Mouse (Mus musculus) activated CD4-positive, CD25-positive, alpha-beta regulatory T cell, adult 4 months (primary cell): ENCODE data around the gene 6430548M08Rik. TPM values are rescaled to one million over a fixed set of nuclear protein-coding genes. Genes with fewer than 3 reads are reported as not detected.

Experiments used
- ATAC-seq: one replicate; pipeline ENCODE4 v1.8.0; 2017
- polyA plus RNA-seq, 2 experiments: library from polyadenylated mRNA; unstranded; fragments of 100-300 nt; shearing (Covaris generic); gene quantifications; one replicate each; pipeline ENCODE4 v1.2.1; 2017

6430548M08Rik gene
- polyA plus RNA-seq, 2 experiments from 2014 or later, result not detected

DNA sequence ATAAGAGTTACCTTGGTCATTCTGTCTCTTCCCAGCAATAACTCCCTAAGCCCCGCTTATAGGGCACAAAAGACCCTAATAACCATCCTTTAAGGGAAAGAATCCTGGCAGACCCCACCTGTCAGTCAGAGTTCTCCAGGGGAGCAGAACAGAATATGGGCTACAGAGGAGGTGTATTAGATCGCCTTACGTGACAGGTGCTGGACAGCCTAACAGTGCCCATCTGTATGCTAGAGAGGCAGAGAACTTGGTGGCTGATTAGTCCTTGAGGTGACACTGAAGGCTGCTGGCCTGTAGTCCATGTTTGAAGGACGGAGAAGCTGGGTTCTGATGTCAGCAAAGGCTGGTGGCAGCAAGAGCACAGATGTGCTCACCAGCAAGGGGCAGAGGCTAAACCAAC lies 3.0 kb upstream of the 6430548M08Rik start:
- no peak for ATAC-seq

DNA sequence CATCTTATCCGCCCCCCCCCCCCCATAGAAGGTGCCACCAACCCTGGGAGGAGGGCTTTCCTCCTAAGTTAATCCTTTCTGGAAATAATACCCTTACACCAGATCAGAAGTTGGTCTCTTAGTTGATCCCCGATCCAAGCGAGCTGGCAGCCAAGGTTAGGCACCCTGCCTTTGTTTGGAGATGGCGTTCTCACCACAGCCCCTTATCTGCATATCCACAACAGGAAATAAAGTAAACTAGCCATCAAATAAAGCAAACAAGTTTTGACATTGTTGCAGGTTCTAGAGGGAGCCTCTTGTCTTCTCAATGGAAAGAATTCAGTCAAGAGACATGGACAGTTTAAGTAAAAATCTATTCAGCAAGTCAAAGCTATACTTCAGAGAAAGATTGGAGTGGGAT lies 2.6 kb upstream of the 6430548M08Rik start:
- no peak for ATAC-seq

DNA sequence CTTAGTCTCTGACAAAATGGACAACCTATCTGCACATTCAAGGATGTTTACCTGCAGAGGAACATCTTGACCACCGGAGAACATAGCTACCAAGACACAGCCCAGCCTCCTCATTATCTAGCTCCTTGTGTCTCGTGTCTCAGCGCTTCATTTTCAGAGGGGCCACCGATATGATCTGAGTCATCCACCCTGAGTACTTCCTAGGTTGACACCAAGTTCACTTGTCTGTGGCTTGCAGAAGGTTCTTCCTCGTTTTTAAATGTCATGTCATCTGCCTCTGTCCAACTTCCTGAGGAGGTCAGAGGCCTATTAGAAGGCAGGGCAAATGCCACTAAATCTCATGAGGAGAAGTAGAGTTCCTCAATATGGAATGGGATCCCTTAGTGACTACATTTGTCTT lies 1.4 kb upstream of the 6430548M08Rik start:
- no peak for ATAC-seq

DNA sequence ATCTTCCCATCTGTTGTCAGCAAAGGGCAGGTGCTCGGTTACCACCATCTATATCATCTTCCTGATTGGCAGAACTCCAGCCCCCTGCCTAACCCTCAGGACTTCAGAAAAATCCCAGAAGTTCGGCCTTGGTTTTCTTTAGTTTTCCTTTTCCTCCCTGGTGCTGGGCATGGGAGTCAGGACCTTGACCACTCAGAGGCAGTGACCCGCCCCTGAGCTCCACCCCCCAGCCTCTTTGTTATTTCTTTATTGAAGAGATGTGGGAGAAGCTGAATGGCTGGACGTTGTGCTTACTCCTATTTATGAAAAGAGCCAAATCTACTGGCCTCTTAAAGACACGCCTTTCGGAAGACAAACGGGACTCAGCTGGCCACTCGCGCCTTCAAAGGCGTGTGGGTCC lies 646 bp upstream of the 6430548M08Rik start:
- ATAC-seq, result no peak

DNA sequence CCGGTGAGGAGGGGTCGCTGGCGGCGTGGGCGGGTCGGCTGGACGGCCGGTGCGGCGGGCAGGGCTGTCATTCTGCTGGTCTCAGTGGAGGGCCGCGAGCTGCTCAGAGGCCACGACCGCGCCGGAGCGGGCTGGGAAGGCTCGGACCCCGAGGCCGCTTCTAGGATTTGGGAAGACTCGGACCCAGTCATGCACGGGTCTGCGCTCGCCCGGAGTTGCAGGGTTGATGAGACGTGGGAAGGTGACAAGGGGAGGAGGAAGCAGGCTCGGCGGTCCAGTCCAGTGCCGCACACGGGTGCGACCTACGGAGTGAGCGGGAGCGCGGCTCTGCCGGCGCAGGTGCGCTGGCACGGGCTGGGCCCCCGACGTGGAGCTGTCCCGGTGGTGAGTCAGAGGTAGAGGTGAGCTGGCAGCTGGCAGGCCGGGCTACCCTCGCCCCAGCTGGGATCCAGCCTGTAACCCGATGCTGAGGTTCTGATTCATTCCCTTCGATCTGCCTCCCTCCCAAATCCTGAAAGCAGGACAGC lies 426 bp downstream of the 6430548M08Rik start:
- no peak for ATAC-seq

DNA sequence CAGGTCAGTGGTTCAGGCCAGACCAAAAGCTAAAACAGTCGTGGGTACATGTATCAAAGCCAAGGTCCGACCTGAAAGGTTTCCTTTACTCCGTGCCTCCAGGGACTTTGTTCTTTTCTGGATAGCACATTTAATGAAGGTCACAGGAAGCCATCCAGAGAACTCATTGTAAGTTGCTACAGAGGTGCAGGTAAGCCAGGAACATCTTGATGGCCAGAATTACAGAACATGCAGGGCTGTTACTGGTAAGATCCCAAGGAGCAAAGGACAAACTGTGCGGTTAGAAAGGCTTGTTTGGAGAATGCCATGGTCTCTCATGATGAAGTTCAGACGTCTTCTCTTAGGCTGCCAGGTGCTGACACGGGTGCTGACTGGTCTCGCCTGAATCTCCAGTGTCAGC lies 2.6 kb downstream of the 6430548M08Rik start:
- ATAC-seq, result no peak

DNA sequence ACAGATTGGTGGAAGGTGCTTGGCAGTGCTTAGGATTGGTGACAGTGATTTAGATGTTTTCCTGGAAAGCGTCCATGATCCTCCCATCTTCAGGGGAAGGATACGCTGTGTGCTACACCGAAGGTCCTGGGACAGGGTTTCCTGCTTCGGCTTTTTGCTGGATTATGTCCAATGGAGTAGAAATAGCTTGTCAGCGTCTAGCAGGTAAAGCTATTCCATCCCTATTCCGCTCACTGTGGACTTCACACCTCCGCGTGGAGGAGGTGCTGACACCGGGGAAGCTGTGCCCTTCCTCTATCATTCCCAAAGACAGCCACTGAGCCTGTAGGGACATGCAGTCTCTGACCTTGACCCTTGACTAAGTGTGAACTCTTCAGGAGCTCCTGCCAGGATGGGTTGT lies 4.2 kb downstream of the 6430548M08Rik start:
- ATAC-seq, result no peak

DNA sequence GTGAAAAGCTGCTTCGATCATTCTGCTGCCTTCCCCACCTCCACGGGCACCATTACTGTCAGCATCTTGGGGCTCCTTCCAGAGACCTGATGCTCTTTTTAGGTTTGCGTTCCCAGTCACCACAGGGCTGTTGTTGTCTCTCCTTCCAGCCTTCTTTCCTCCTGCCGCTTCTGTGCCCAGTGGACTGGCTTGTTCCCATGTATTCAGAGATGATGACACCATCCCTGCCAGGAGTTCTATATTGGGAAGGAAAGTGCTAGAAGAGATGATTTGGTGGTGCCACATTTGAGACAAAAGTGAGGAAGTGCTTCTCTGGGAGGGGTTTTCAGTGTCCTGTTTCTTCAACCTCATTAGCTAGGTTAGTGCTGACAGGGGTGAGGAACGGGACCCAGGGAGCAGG lies 4.9 kb downstream of the 6430548M08Rik start:
- ATAC-seq, result no peak

DNA sequence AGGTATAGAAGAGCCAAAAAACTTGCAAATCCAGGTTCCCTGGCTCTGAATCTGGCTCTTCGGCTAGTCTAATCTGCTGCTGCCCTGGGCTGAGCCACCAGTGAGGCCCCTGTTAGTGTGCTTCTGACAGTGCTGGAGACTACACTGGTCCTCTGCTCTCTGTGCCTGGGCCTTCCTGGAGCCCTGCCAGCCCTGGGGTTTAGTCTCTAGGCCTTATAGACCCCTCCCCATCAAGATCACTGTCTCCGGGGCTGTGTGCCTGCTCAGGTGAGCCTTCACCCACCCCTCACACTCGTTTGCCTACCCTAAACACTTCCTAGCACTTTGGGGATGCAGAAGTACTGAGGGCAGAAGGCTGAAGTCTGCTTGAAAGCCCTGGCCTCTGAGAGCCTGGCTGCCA lies 5.5 kb downstream of the 6430548M08Rik start:
- no peak for ATAC-seq

DNA sequence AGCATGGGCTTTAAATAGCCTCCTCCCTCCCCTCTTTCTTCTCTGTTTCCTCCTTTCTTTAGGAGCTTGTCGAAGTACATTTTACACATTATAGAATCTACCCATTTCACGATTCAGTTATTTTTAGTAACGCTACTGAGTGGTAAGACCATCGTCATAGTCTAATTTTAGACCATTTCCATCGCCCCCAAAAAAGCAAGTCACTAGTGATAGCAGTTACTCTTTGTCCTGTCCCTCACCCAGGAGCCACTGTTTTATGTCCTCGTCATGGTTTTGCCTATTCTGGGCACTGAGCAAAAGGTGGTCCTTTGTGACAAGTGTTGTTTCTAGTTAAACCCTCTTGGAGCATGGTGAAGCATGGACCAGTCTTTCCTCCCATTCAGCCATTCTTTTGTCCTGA lies 6.0 kb downstream of the 6430548M08Rik start:
- ATAC-seq, result no peak

DNA sequence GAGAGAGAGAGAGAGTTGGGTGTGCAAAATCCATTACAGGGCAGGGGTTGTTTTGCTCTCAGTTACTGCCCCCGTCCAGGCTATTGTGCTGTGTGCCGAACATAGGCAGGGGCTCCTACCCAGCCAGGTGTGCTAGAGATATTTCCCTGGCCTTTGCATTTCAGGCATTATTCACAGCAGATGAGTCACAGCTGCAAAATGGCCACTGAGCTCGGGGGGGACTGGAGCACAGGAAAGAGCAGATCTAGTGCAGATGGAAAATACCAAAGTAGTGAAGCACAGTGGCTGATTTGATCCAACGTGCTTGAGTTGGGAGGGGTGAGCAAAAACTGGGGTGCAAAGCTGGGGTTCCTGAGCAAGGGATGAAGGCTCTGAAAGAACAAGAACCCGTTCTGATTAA lies 7.0 kb downstream of the 6430548M08Rik start:
- no peak for ATAC-seq

DNA sequence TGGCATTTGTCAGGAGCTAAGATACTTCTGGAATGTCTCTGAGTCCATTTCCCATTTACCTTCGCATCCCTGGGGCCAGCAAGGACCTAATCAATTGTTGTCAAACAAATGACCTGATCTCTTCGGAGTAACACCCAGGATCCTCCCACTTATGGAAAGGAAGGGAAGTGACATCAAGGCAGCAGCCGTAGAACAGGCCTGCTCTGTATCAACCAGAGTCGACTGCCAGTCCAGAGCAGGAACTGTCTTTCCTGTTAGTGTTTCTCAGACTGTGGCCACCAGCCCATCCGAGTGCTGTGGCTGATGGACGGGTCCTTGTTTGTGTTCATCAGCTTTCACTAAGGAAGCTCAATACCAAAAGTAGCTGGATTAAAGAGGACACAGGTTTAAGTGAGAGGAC lies 10.3 kb downstream of the 6430548M08Rik start:
- ATAC-seq, result no peak

DNA sequence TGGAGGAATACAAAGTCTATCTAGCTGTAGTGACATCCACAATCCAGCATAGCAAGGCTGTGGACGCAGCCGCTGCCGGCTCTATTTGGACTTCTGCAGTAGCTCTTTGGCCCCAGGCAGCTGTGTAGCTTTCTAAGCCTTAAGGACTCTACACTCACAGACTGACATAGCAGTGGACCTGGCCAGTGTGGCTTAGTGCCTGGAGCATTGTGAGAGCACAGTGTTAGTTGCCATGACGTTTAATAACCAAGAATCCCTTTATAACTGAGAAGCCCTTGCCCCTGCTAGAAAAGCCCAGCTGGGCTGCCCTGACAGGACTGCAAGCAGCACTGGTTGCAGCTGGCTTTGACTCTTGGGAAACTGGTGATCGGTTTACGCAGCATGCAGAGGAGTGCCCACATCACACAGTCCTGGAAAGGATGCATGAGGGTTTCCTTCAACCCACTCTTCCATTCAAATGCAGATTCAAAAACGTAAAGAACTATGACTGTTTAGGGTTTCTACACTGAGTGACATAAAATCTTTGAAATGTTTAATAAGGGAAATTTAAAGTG lies 11.0 kb downstream of the 6430548M08Rik start:
- ATAC-seq, result no peak

DNA sequence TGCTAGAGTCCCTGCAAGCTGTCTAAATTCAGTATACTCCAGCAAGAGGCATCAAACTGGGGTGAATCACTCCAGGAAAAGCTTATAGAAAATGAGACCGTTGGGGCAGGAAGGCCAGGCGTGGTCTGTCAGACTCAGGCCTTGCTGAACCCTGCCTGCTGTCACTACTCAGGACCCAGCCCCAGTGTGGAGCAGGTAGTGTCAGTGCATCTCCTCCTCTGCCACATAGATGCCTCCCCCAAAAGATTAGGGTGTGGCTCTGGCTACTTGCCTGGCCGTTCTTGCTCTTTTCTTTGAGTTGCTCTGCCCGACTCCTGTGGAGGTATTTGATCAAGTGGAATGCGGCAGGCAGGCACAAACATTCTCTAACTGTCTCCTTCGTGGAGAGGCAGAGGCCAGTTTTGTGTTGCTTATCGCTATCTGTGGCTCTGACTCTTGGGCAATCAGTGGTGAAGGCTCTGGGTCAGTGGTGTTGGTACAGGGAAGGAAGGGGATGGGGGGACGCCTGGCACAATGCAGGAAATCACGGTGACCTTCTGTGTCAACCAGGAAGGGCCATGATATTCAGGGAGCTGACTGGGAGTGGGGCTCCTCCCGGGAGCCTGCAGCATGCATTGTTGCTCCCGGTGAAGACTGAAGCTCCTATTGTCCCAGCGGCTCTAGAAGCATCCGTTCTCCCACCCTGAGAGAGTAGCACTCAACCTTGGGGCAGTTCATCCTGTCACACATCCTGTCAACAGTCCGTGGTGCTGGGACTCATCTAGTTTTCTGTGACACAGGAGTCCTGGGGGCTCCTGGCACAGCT lies 12.6 kb downstream of the 6430548M08Rik start:
- no peak for ATAC-seq

DNA sequence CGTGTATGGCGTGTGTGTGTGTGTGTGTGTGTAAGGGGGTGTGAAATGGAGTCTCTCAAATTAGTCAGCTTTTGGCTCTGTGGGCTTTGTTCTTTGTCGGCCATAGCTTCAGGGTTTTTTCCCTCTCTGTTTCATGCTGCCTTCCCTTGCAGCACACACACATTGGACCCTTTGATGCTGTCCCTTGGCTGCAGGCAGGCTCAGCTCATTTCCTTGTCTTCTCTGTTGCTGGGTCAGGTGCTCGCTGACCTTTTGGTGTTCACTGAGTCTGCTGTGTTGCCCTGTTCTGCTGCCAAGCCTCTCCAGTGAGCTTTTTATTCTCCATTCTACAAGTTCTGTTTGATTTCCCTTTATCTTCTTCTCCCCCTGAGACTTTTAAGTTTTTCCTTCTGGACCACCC lies 15.6 kb downstream of the 6430548M08Rik start:
- no peak for ATAC-seq

DNA sequence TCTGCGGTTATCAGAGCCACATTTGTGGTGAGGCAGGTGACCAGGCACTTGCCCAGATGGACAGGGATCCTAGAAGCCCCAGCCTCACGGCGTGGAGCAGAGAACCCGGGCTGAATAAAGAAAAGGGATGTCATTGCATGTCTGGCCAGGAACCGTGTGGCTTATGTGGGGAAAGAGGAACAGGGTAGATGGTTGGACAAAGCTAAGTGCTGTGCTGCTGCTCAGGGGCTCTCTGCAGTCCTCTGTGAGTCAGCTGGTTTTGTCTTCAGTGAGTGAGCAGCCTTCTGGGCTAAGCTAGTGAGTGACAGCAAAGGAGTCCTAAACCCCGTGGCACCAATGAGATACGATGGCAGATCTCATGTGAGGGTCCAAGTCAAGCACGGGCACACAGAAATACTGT lies 17.2 kb downstream of the 6430548M08Rik start:
- no peak for ATAC-seq

DNA sequence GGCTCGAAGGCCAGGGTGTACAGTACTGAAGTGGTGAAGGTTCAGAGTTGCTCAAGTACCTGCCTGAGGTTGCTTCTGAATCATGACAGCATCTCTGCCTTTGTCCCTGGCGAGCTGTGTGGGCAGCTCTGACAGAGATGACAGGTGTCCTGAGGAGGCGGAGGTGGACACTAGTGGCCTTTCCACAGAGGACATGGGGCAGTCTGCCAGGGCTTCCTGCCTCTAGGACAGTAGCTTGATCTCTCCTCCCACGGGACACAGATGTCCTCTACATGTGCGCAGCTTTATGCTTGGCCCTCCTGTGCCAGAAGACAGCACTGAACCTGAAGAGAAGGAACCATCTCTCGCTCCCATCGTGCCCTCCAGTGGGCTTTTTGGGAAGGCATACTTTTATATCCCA lies 19.2 kb downstream of the 6430548M08Rik start:
- no peak for ATAC-seq

DNA sequence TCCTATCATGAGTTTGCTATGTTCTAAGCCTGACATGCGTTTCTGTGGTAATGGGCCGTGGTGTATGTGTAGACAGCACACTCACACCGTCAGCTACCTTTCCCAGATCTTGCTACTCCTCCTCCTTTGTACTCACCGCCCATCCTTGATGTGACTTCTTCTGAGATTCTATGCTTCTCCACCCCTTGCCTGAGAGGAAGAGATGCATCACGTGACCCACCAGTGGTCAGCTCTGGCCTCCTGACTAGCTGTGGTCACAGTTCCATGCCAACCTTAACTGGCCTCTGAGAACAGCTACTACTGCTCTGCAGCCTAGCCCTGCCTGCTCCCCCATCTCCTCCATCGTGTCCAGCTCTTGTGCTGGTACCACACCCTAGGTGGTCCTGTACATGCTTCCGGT lies 21.7 kb downstream of the 6430548M08Rik start:
- no peak for ATAC-seq

DNA sequence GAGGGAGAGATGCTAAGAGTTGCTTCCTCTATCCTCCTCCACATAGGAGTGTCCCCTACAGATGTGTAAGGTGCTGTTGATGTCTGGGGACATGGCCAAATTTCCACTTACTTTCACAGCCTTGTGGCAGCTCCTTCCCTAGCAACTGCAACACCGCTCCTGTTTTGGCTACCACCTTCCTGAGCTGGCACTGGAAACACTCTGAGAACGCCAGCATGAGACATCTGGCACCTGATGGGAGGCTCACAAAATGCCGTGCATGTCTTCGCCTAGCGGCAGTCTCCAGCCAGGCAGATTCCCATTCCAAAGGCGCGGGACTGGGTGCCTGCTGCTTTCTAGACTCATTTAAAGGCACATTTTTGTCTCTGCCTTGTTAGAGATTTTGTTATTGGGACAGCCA lies 22.7 kb downstream of the 6430548M08Rik start:
- no peak for ATAC-seq

DNA sequence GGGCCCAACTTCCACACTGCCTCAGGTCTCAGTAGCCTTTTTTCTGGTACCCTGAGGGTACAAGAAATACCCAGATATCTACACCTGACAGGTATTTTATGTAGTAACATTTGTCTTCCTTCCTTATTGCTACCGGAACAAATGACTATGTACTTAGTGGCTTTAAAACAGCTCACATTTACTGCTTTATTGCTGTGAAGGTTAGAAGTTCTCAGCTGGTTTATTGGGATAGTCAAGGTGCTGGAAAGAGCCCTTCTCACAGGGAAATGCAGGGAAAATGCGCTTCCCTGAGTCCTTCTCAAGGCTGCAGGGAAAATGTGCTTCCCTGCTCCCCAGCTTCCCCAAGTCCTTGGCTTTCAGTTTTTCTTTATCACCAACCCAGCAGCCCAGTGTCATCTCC lies 25.0 kb downstream of the 6430548M08Rik start:
- ATAC-seq, result no peak

DNA sequence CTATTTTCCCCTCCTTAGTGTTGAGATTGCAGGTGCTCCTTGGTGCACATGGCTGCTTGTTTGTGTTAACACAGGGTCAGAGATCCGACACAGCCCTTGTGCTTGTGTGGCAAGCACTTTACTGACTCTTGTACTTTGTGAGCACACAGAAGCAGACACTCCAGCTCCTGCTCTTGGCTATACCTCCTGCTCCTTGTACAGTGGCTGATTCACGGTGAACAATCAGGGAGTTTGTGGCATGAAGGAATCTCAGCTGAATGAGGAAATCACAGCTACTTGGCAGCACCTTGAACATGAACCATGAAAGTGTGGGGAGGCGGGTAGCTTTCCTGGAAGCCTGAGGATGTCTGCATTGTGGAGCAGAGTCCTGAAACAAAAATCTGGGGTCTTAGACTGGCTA lies 26.8 kb downstream of the 6430548M08Rik start:
- no peak for ATAC-seq

DNA sequence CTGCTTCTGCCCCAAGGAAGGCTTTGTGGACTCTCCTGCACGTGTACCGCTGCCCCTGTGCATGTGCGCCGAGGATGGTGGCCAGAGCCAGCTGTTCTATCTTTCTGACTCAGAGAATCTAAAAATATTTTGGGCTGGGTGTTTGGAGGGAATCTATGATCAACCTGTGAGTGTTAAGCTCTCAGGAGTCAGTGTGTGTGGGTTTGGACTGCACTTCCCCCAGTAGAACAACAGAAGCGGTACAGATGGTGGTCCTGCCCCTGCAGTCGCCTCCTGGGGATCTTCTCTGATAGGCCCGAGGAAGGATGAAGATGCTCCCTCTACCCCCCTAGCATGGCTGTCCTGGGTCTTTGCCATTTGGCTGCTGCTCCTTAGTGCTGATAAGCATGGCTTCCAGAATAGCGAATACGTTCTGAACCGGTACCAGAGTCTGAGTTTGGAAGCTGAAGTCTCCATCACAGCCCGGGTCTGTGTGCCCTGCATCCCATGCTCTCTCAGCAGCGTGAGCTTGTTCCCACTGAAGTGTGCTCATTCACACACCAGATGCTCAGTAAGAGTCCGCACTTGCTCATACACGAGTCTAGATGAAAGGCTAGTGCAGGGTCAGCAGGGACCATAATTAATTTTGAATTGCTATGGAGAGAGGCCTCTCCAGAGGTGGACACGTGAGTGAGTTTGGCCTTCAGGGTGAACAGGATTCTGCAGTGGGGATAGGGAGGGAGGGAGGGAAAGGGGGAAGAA lies 30.1 kb downstream of the 6430548M08Rik start:
- ATAC-seq, result no peak

DNA sequence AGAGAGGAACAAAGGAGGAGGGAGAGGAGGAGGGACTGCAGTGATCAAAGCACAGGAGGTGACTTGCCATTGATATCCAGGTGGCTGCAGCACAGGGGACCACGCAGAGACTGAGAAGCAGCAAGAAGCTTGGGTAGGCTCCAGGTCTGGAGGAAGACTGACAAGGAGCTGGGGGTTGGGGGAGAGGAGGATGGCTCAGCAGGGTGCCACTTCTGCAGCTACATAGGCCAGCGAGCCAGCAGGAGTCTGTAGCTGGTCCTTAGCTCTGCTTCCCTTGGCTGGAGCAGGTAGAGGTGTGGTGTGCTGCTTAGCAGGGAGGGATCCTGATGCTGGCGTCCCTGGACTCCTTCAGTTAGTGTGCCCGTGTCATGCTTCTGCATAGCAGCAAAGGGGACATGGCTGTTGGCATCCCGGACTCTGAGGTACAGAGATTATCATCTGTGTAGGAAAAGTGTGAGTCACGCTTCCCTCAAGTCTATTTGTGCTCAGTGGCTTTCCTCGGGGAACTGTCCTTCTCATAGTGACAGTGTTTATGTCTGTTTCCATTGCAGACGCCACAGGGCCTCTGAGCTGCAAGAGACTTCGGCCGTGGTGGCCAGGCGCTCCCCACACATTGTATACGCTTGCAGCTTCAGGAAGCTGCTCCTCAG lies 30.8 kb downstream of the 6430548M08Rik start:
- no peak for ATAC-seq
